Mouse (Mus musculus): ENCODE measurements around the gene Cnp. TPM values are rescaled to one million over a fixed set of nuclear protein-coding genes. Genes with fewer than 3 reads are reported as not detected.
A peak's percentile ranks its signal among the peaks of the same experiment; 100 is the strongest.
"Not testable (repeated sequence)": the region's sequence is repeated elsewhere in the genome, so short reads cannot be mapped to it uniquely, and the experiment has no call there.

Cnp gene
- 1 to 10 TPM; 6.2 to 7.6 TPM for total RNA-seq (2021)
- long read RNA-seq, experiment 1, transcript Cnp-201 (4 exons, 2,357 nt): major isoform, 19 of 20 reads
- long read RNA-seq, experiment 1, partial matches to known transcripts: 0 of 20 reads
- long read RNA-seq, experiment 1, other reads (novel, unspliced or antisense): 0 of 20 reads
- long read RNA-seq, experiment 2, transcript Cnp-201 (4 exons, 2,357 nt): major isoform, 18 of 19 reads
- long read RNA-seq, experiment 2, partial matches to known transcripts: 0 of 19 reads
- long read RNA-seq, experiment 2, other reads (novel, unspliced or antisense): 1 of 19 reads

DNA sequence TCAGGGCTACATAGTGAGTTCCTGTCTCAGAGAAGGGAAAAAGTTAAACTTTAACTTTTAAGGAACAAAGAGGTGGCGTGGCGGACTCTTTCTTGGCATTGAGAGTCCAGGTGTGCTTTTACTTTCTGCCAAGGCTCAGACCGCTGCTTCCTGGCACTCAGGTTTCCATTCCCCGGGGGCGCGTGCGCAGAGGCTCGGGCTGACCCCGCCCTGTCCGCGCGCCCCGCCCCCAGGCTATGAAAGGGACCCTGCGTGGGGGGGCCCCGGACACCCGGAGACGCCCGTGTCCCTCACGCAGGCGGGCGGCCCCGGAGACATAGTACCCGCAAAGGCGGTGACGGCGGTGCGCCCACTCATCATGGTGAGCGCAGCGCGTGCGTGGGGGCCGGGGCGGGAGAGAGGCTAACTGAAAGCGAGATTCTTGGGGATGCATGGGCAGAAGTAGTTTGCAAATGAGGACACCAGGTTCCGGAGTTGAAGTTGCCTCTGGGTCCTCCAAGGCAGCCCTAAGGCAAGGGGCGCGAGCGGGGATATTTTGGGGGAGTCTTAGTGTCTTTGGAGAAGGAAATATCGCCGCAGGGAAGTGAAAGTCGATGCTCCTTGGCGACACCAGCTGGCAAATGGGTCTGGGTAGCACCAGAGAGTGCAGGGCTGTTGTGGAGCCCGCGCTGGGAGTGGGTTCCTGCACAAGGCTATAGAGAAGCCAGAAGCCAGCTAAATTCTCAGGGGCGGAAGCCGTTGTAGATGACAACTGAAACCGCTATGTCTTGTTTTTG, at the start of gene Cnp:
TSS of gene Cnp (plus strand) at position 197 of the 776 bp plus-strand sequence.
- intact Hi-C loops (cut with DNase I): loop anchor here (5.0 kb wide), 1 partner anchor 187 kb away; the partner anchor contains the start of gene Hcrt
- peak; percentile 84 to 86 for DNase-seq

DNA sequence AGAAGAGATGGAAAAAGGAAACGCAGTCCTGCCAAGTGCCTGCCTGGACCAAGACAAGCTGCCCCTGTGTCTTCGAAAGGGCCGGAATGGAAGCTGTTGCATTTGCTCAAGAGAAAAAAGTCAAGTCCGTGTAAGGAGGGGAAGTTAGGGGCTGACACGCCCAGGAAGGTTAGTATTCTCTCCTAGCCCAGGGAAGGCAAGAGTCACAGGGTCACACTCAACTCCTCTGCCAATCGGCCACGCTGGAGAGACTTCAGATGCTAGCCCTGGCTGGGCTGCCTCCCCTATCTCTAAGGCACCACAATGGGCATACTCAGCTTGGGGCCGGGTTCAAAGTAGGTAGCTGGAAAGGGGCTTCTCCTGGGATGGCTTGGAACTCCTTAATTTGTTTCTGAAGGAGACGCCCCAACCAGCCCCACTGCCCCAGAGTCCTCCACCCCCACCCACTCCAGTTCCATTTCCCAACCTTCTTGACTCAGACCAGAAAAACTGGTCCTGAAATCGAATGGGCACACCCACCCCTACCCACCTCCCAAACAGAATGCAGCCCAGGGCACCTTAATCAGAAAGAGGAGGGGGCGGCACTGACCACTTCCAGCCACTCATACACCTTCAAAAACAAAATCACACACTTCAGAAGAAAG, 49.6 kb upstream of the Cnp start:
- intact Hi-C loops (cut with DNase I): no loop called here
- no peak for DNase-seq

DNA sequence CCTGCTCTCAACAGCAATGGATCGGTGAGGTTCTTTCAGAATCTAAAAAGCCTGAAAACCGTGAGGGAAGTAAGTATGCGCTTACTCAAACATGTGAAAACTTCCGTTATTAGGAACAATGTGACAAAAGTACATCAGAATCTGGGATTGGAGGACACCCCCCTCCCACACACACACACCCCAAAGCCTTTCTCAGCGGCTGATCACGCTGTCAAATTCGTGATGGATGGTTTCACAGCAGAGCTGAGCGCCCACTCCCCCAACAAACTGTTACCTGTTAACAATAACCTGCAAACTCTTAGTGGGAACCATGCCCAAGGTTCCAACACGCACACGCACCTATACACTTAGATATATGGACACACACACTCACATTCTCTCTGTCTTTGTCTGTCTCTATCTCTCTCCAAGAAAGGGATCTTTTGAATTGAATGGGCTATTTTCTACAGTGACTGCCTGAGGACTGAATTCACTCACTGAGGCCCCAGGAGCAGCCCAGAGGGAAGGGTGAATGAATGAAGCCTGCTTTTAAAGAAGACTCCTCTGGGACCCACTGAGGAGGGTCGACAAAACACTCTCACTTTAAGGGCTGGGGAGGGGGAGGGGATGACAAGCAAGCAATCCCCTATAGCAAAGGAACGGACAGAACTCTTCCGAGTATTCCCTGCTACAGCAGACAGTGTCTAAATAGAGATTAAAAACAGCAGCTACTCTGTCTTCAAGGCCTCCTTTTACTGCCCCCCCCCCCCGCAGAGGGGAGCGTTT, 48.5 kb upstream of the Cnp start:
- no peak for DNase-seq
- intact Hi-C loops (cut with DNase I): no loop called here

DNA sequence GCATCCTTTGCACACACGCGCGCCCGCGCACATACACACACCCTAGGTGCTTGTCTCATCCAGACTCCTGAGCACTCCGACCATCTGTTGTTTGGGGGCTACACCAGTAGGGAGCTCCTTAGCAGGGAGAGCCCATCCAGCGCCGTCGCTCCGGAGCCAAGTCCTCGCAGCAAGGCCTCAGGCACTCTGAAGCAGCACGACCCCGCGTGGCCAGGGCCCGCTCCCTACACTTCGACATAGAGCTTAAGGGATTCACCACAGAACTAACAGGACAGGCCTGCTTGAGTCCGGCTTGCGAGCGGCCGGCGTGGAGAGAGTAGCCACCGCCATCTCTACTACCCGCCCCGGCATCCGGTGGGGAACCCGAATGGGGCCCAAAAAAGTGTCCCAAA, 47.6 kb upstream of the Cnp start:
- peak; percentile 55 to 63 for DNase-seq
- intact Hi-C loops (cut with DNase I): no loop called here

DNA sequence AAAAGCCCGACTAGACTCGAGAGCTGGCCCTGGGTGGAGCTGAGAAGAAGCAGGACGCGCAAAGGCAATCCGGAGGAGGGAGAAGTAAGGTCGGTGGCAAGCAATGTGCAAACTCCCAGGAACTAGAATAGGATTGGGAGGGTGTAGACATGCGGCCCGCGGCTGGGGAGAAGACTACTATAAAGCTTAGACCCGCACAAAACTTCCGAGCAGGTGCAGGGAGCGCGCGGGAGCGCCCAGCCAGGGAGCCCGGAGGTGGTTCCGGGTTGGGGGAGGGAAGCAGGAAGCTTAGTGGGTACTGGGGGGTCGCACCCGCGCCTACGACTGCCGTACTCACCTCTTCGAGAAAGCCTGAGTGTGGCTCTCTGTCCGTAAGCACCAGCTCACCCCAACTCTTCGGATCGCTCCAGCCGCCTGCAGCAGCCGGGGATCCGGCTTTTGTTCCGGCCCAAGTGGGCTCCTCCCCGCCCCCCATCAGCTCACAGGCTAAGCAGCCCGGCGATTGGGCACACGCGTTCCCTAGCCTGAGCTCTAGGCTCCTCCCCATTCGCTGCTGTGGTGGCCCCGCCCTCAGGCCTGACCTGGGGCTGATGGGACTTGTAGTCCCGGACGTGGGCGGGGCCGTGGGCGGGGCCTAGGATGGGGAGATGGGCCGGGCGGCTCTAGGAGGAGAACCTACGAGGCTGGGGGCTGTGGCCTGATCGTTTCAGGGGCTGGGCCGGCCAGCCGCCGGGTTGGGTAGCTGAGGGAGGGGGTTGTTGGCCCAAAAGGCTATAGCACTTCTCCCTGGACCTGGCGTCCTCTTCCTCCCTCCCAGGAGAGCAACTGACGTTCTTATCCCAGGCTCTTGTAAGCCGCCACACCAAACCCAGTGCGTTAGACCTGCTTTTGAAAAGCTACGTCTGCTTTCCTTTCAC, 47.0 kb upstream of the Cnp start, which contains the start of gene Acly:
TSS of gene Acly (minus strand) at position 543 of the 917 bp plus-strand sequence.
- intact Hi-C loops (cut with DNase I): no loop called here
- DNase-seq: peak; percentile 98 to 99

DNA sequence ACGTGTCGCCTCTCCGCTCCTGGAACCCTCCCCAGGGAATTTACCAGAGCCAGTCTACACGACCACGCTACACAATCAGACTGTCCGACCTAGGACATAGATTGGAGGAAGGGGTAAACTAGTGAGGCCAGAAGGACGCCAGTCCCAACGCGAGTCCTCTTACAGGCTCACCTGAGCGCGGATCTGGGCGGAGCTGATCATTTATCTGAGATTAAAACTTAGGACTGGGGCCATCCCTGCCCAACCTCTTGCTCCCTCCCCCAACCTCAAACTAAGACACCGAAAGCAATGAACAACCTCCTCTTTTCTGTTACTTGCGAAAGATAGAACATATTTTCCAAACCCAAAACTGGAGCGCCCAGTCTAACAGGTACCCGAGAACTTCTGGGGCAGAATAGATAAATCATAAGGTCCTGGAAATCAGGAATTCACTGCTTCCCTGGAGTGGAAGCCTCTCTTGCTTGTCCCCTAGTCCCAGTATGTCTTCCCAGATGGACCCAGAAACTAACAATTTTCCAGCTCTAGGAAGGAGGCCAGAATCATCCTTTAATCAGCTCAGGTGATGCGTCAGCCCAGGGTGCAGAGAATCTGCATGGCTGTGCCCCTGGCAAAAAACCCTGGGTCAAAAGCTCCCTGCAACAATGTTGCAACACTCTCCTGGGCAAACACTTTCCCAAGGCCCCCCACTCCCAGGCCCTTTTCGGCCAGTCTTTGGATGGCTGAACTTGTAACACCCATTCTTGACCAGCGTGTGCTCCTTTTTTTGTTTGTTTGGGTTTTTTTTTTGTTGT, 46.1 kb upstream of the Cnp start:
- no peak for DNase-seq
- intact Hi-C loops (cut with DNase I): no loop called here

DNA sequence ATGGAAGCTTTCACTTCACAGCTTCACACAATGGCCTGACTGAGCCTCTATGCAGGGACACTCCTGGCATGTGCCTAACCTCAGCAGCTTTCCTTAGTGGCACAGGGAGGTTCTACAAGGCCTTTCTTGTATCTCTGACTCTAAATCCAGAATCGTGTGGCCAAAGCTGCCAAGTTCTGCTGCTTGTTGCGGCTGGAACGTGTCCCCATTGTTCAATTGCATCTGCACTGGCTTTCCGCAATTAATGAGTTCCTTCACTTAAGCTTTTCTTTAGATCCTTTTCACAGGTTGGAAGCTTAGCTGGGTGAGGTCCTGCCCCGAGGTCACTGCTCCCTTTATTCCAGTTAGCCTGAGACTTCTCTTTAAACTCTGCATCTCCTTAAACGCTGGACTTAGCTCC, 40.8 kb upstream of the Cnp start:
- DNase-seq: no peak
- intact Hi-C loops (cut with DNase I): no loop called here

DNA sequence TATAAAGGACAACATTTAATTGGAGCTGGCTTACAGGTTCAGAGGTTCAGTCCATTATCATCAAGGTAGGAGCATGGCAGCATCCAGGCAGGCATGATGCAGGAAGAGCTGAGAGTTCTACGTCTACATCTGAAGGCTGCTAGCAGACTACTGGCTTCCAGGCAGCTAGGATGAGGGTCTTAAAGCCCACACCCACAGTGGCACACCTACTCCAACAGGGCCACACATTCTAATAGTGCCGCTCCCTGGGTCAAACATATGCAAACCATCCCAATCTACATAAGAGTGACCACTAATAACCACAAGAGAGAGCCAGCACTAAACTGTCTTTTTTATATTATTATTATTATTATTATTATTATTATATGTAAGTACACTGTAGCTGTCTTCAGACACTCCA, 40.3 kb upstream of the Cnp start:
- intact Hi-C loops (cut with DNase I); DNase-seq: not testable (repeated sequence)

DNA sequence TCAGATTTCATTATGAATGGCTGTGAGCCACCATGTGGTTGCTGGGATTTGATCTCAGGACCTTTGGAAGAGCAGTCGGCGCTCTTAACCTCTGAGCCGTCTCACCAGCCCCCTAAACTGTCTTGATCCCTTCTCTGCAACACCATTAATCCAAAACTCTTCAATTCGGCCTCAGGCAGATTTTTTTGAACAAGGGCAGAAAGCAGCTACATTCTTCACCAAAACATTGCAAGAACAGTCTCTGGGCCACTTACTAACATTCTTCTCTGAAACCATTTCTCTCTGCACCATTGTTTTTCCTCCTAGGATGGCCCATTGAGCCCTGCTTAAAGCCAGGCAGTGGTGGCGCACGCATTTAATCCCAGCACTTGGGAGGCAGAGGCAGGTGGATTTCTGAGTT, 39.9 kb upstream of the Cnp start:
- intact Hi-C loops (cut with DNase I); DNase-seq: not testable (repeated sequence)

DNA sequence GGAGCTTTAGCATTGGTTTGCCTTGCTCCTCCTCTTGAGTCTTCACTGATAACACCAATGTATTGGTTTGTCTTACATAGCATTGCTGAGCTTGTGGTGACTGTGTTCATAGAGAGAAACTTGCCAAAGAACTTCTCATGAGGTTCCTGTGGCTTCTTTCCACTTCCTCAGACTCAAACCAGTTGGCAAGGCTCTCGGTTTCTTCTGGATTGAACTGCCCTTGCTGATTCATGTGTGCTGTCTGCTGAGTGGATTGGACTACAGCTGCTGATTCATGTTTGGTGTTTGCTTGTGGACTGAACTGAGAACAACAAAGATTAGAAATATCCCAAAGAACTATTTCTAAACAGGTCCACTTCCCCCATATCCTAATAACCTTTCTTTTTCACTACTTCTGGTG, 38.7 kb upstream of the Cnp start:
- intact Hi-C loops (cut with DNase I): no loop called here
- DNase-seq: no peak

DNA sequence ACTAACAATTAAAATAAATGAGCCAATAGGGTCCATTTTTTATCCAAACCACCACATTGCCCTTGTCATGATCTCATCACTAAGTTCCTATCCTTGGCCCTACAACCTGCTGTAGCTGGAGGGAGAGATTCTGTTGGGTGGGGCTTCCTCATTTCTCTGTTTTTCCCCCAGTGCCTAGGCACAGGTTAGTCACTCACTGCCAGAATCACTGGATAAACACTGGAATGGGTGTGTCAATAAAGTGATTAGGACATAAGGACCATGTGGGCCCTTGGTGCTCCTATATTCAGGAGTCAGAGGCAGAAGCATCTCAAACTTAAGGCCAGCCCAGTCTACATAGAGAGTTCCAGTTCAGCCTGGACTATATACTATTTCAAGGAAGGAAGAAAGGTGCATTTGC, 38.2 kb upstream of the Cnp start:
- intact Hi-C loops (cut with DNase I): no loop called here
- no peak for DNase-seq

DNA sequence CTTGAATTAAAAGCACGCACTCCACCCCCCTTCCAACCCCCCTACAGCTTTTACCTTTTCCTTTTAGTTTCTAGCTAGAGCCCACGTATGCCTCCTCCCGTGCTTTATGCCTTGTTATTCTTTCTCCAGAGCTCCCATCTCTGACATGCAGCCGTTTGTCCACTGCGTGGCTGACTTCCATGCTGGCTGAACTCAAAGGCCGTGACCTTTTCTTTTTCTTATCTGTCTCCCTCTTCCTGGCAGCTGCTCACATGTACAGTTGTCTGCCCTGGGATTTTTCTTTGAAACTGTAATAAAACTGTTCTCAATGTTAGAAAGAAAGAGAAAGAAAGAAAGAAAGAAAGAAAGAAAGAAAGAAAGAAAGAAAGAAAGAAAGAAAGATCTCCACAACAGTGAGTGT, 33.7 kb upstream of the Cnp start:
- no peak for DNase-seq
- intact Hi-C loops (cut with DNase I): no loop called here

DNA sequence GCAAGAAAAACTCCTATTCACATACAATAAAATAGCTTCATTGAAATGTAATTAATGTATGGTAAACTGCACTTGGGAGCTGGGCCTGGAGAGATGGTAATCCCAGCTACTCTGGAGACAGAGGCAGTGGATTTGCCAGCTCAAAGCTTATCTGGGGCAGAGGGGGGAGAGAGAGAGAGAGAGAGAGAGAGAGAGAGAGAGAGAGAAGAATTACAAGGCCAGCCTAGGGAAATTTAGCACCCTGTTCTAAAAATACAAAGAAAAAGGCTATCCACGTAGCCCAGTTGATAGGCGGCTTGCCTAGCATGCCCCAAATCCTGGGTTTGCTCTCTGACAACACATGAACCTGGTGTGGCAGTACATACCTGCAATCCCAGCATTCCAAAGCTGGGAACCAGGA, 33.1 kb upstream of the Cnp start:
- no peak for DNase-seq
- intact Hi-C loops (cut with DNase I): no loop called here

DNA sequence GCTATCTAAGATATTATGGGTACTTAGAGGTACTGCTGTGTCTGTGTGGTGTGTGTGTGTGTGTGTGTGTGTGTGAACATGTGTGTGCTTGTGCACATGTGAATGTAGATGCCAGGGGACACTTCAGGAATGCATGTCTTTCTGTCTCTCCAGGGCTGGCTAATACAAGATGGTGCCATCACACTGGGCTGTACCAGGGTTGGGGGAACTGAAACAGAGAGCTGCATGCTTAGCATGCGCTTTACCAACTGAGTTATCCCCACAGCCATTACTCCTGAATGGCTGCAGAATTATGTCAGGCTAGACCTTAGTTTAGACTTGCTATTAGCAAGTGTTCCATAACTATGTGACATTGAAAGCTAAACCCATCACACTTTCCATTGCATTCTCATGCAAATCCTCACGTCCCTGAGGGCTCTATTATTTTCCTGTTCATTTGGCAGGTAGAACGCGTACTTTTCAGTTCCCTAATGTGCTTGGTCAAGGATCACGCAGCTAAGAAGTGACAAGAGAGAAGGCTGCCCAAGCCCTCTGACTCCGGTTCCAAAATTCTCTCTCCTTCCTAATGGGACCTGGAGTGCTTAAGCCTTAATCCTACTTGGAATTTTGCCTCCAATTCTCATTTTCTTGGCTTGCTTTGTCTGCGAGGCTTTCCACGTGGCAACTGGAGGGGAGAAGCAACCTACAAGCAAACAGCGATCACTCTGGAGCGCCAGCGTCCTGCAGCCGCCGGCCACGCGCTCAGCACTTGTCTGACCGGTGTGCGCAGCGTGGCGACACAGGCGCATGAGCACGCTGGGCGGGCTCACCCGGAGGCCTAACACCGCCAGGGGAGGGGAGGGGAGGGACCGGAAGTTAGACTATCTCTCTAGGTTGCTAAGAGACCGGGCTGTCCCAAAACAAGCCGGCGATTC, 29.6 kb upstream of the Cnp start, which contains the start of gene Ttc25:
TSS of gene Ttc25 (plus strand) at position 776 of the 914 bp plus-strand sequence.
- DNase-seq: peak; percentile 85 to 89
- intact Hi-C loops (cut with DNase I): no loop called here

DNA sequence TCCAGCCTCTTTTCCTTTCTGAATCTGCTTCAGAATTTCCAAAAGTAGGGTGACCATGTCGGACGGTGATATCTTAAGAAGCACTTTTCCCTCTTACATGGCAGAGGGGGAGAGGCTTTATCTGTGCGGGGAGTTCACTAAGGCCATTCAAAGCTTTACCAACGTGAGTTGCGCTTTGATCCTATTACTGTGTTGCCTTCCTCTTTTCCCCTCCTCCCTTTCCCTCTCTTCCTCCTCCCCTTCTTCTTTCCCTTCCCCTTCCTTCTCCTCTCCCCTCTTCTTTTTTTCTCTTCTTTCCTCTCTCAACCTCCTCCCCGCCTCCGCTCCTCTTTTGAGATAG, 29.0 kb upstream of the Cnp start:
- DNase-seq: no peak
- intact Hi-C loops (cut with DNase I): no loop called here

DNA sequence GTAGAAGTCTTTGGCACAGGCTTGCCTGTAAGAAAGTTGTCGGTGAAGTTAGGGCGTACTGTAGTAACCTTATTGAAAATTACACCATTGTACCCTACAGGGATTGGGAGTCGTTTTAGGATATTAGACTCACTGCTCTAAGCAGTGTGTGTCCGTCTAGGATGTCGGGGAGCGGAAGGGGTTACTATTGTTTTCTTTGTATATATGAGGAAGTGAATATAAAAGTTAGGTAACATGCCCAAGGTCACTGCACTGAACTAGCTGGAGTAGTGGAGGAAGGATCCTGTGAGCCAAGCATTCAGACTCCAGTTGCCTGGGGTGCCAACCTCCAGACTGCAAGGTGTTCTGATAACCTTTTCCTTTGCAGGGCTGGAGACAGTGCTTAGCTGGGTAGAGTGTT, 27.7 kb upstream of the Cnp start:
- no peak for DNase-seq
- intact Hi-C loops (cut with DNase I): no loop called here

DNA sequence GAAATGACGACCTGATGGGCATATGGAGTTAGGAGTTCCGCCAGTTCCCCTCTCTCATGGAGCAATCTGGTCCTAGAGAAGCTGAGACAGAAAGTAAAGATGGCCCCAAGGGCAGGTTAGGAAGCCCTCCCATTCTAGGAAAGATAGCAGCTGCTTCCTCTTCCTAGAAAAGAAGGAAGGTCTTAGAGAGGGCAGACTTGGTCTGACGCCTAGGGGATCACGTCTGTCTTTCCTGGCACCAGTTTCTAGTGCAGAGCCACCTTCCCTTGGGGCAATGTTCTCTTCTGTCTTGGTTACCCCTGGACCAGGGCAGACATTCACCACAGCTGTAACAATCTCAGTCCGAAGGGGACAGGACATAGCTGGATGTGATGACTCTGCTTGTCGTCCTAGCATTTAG, 26.6 kb upstream of the Cnp start:
- DNase-seq: no peak
- intact Hi-C loops (cut with DNase I): no loop called here

DNA sequence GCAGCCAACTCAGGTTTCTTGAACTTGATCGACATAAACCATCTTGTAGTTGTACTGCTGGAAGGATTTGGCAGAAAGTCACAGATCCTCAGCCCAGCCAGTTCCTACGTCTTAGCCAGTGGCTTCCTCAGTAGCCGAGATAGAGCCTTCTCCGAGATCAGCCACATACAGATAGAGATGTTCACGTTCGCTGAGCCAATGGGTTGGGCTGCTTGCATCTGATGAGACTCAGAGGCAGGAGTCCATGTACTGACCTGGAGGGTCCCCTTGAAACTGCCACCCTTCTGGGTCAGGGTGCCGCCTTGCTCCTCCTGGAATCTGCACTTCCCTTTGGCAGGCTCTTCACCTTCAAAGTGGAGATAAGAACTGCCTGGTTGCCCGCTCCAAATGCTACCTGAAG, 25.2 kb upstream of the Cnp start:
- intact Hi-C loops (cut with DNase I): no loop called here
- no peak for DNase-seq

All from heart, postnatal 14 days (tissue).